Mouse (Mus musculus) heart, adult 2 months (tissue): ENCODE measurements around the gene Zcchc14.

Experiments used
- CTCF ChIP-seq: fragments of 200-600 bp; IDR thresholded peaks from 2 replicates; pipeline ENCODE4 v1.8.1; 2022; ENCODE audit warnings: antibody characterized with exemption, mild to moderate bottlenecking, moderate library complexity
- EP300 ChIP-seq: fragments of 200-500 bp; IDR thresholded peaks from 2 replicates; pipeline ENCODE4 v1.6.1; 2011; ENCODE audit warnings: low read depth, low read length, control low read depth; ENCODE audit not compliant: insufficient read depth
- POLR2A ChIP-seq: fragments of 200-500 bp; IDR thresholded peaks from 2 replicates; pipeline ENCODE4 v1.6.1; 2011; ENCODE audit warnings: mild to moderate bottlenecking, low read depth, low read length, control low read depth; ENCODE audit not compliant: insufficient read depth

- TF ChIP-seq CTCF (no peak), POLR2A (no peak), EP300 (no peak)
Observed at GRCm38 (mm10) chr8:121647511-121648215, 5.0 kb downstream of the Zcchc14 start.
